Mouse (Mus musculus) stomach, postnatal 0 days (tissue): ENCODE measurements around the gene Mgat1.

ENCODE experiments used
- CTCF ChIP-seq: IDR thresholded peaks from 2 replicates; pipeline ENCODE4 v1.5.1; 2016; ENCODE audit warnings: antibody characterized with exemption, low read depth, mild to moderate bottlenecking, moderate library complexity
- EP300 ChIP-seq: optimal IDR thresholded peaks from 2 replicates; pipeline ENCODE3; 2016; ENCODE audit warnings: antibody characterized with exemption

DNA sequence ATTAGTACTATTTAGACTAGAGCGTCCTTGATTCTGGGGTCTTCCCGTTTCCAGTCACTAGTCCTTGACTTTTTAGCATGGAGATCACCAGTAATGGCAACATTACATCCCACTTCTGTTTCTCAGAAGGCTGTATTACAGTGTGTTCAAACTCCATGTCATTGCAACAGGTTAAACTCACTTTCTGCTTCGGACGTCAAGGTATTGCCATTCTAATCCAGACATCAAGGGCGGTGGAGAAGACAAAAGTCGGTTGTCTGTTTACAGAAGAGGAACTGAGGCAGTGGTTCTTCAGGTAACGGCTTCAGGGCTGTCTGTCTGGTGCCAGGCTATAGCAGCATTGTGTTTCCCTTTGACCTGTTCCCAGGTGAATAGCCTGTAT is 7.4 kb downstream of the Mgat1 start:
- TF ChIP-seq CTCF (no peak), EP300 (no peak)
